Mouse (Mus musculus) ES-E14 (cell line): ENCODE measurements around the gene Nsun2.

Experiments used
- CHD2 ChIP-seq: IDR thresholded peaks from 2 replicates; pipeline ENCODE4 v1.6.1; 2014; ENCODE audit warnings: mild to moderate bottlenecking, low read depth, low read length, inconsistent platforms
- HCFC1 ChIP-seq: IDR thresholded peaks from 2 replicates; pipeline ENCODE4 v1.6.1; 2012; ENCODE audit warnings: low read length, inconsistent platforms, borderline replicate concordance; ENCODE audit not compliant: insufficient read depth
- ZC3H11A ChIP-seq: IDR thresholded peaks from 2 replicates; pipeline ENCODE4 v1.6.1; 2012; ENCODE audit warnings: low read depth, mild to moderate bottlenecking, inconsistent platforms, low read length, borderline replicate concordance

GRCm38 (mm10) chr13:69534334-69534653 is 748 bp downstream of the Nsun2 start, which contains the start of gene Tent4a:
- TF ChIP-seq HCFC1 (no peak), CHD2 (no peak), ZC3H11A (no peak)
